Mouse (Mus musculus) right cerebral cortex, postnatal 25 days (tissue): ENCODE results near the gene Rad51c.
A peak's percentile ranks its signal among the peaks of the same experiment; 100 is the strongest.
"Not testable (repeated sequence)": the region's sequence is repeated elsewhere in the genome, so short reads cannot be mapped to it uniquely, and the experiment has no call there.

ENCODE experiments used
- DNase-seq: peaks from one replicate; pipeline ENCODE4 v3.0.0; 2022

The Rad51c gene

DNA sequence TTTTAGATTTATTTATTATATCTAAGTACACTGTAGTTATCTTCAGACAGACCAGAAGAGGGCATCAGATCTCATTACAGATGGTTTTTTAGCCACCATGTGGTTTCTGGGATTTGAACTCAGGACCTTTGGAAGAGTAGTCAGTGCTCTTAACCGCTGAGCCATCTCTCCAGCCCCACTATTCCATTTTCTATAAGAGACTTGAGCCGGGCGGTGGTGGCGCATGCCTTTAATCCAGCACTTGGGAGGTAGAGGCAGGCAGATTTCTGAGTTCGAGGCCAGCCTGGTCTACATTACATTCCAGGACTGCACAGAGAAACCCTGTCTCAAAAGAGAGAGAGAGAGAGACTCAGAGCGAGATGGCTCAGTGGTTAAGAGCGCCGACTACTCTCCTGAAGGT lies 27.1 kb upstream of the Rad51c start:
- DNase-seq = not testable (repeated sequence)

- DNase-seq = no peak
Observed at GRCm38 (mm10) chr11:87430374-87430773, 25.6 kb upstream of the Rad51c start.

DNA sequence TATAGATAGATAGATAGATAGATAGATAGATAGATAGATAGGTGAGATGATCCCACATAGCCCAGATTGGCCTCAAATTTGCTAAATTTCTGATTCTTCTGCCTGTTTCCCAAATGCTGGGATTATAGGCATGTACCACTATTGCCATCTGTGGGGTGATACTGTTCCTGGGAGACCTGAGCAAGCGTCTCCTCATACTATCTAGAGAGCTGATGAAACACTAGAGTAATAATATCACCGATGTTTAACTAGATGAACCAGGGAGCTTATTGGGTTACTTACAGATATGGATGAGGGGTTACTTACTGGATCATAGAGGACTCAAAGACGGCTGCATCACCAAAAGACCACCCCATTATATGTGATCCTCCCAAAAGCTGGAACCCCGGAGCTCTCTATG lies 24.6 kb upstream of the Rad51c start:
- no peak for DNase-seq

- no peak for DNase-seq
Observed at GRCm38 (mm10) chr11:87428051-87428673, 23.4 kb upstream of the Rad51c start.

DNA sequence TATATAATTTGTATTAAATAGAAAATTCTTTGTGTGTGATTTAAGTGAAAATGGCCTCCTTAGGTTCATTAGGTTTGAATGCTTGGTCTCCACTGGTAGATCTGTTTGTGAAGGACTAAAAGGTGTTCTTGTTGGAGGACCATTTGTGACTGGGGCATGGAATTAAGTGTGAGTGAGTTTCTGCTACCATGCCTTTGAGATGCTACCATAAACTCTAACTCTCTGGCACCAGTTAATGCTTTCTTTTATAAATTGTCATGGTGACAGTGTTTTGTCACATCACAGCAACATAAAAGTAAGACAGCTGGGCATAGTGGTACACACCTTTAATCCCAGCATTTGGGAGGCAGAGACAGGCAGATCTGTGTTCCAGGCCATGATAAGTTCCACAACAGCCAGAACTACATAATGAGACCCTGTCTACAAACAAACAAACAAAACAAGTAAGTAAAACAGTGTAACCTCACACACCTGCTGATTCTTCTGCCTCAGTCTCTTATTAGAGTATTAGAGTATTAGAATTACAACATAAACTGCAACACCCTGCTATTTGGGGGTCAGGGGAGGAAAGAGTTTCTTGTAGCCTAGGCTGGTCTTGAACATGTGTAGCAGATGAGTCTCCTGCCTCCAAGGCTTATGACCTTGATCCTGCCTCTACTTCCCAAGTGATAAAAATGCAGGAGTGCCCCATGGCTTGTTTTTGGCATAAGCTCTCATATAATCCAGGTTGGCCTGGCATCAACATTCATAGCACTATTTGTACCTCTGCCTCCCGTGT lies 22.7 kb upstream of the Rad51c start:
- no peak for DNase-seq

- peak; percentile 76 for DNase-seq
Observed at GRCm38 (mm10) chr11:87426450-87427250, 21.9 kb upstream of the Rad51c start.

- DNase-seq = no peak
Observed at GRCm38 (mm10) chr11:87426121-87426449, 21.3 kb upstream of the Rad51c start.

GRCm38 (mm10) chr11:87423551-87424325 lies 19.0 kb upstream of the Rad51c start:
- no peak for DNase-seq

DNA sequence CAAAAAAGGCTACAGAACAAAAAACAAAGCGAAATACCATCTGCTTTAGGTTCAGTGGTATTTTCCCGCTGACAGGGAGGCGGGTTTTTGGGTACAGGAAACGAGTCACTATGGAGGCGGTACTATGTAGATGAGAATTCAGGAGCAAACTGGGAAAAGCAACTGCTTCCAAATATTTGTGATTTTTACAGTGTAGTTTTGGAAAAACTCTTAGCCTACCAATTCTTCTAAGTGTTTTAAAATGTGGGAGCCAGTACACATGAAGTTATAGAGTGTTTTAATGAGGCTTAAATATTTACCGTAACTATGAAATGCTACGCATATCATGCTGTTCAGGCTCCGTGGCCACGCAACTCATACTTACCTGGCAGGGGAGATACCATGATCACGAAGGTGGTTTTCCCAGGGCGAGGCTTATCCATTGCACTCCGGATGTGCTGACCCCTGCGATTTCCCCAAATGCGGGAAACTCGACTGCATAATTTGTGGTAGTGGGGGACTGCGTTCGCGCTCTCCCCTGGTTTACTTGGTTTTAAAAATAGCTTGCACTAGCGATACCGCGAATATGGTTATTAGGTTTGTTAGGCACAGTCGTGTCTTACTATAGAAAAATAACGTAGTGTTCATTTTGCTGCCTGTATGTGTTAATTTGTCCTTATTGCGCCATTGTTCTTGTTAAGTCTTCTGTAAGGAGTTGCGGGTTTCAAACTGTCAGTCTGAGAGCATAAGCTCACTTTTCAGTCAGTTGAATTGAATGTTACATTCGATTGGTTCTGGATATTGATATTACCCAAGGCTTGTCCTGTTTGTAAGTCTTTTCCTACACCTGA lies 18.0 kb upstream of the Rad51c start:
- peak; percentile 85 for DNase-seq

GRCm38 (mm10) chr11:87421760-87422201 lies 17.0 kb upstream of the Rad51c start:
- no peak for DNase-seq

- no peak for DNase-seq
Observed at GRCm38 (mm10) chr11:87420861-87421260, 16.1 kb upstream of the Rad51c start.

DNA sequence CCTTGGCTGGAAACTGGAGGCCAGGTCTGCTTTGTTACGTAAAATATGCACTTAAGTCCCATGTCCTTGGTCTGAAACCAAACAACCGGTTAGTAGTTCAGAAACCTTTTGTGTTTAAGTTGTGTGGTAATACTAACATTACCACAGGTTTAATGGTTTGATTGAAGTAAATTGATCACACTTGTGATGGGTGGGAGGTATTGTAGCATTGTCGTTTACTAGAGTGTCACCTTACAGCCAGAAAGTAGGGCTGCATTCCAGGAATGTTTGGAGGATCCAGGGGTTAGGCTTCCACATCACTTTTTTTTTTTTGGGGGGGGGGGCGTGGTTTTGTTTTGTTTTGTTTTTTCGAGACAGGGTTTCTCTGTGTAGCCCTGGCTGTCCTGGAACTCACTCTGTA lies 11.4 kb upstream of the Rad51c start:
- no peak for DNase-seq

- DNase-seq = not testable (repeated sequence)
Observed at GRCm38 (mm10) chr11:87413412-87413811, 8.7 kb upstream of the Rad51c start.

DNA sequence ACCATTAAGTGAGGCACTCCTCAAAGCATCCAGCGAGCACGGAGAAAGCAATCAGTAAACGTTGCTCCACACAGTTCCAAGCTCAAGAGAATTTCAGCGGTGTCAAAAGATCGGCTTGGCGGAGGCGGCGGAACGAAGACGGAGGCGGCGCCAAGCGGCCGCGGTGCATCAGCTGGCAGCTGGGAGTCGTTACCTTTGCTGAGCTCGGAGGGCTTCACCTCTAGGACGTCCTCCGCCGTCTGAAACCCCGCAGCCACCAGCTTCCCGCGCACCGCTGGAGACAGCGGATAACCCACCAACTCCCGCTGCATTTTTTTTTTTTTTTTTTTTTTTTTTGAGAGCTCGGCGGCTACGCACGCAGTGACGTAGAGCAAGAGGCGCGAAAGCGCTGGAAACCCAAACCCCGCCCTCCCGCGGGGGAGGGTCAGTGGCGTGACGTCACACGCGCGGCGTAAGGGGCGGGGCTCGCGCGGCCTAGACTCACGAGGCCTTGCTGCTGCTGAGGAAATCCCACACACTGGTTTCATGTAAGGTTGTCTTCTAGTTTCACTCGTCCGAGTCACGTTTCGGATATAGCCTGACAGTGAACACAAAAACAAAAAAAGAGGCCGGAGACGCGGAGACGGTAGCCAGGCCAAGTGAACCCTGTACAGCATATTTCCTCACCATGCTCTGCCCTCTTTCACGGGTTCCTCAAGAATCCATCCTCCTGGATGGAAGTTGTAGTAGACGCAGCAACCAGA lies 472 bp downstream of the Rad51c start:
- DNase-seq = peak; percentile 96

GRCm38 (mm10) chr11:87398402-87398801 lies 6.4 kb downstream of the Rad51c start:
- DNase-seq = no peak

DNA sequence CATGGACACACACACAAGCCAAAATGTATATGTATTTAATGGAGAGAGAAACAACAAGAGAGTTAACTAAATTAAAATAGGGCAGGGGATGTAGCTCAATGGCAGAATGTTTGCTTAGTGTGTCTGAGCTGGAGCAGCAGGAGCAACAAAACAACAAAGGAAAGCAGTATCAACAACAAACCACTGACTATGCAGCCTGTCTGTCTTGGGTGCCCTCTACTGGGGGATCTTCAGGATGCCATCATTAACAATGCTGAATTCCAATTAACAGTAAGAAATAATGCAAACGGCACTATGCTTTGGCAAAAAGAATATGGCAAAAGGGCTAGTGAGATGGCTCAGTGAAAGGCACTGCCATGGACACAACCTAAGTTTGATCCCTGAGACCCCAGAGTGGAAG lies 10.9 kb downstream of the Rad51c start:
- DNase-seq = peak; percentile 29

- no peak for DNase-seq
Observed at GRCm38 (mm10) chr11:87385676-87386075, 19.1 kb downstream of the Rad51c start.

DNA sequence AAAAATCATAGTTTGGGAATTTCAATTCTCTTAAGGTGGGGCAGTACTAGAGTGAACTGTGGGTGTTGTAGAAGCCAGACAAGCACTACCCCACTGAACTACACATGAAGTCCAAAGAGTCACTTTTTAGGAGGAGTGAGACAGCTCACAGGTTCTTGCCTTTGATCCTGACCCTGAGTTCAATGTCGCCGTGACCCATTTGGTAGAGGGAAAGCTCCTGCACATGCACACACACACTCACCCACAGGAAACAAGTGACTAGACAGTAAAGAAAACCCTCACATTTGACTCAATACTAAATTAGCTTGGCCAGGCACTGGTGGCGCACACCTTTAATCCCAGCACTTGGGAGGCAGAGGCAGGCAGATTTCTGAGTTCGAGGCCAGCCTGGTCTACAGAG lies 20.2 kb downstream of the Rad51c start:
- no peak for DNase-seq

- DNase-seq = no peak
Observed at GRCm38 (mm10) chr11:87367865-87368580, 36.7 kb downstream of the Rad51c start.

DNA sequence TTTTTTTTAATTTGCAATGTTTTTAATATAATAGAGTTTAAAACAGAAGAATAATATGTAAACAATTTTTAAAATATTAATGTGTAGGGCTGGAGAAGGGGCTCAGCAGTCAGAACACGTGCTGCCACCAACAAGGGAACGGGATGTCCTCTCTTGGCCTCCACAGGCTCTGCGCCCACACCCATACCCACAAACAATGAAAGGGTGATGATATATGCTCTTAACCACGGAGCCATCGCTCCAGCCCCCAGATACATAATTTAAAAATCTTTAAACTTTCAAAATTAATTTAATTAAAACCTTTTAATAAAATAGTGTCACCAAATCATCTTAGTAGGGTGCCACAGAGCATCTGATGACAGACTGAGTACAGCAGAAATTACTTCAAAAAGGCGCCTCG lies 37.7 kb downstream of the Rad51c start:
- no peak for DNase-seq

DNA sequence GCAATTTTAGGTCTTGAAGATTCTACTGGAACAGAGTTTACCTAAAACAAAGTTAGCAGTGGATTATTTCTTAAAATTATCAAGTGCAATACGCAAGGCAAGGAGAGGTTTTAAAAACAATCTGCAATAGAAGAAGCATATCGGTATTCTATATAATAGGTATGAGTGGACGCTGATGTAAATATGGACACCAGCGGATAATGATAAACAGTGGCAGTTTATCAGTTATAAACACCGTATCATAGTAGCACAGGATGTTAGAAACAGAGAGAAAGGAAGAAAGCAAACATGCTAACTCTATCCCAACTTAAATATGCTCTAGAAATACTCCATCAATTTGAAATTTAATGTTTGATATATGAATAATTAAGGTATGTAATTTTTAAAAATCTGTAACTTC lies 39.6 kb downstream of the Rad51c start:
- no peak for DNase-seq
